Mouse (Mus musculus): ENCODE measurements around the gene Utrn.
A peak's percentile ranks its signal among the peaks of the same experiment; 100 is the strongest.

Gene Utrn

GRCm38 (mm10) chr10:12869846-12870245 is 681 bp upstream of the Utrn start:
- no peak for DNase-seq (ENCODE audit: low spot score)

DNA sequence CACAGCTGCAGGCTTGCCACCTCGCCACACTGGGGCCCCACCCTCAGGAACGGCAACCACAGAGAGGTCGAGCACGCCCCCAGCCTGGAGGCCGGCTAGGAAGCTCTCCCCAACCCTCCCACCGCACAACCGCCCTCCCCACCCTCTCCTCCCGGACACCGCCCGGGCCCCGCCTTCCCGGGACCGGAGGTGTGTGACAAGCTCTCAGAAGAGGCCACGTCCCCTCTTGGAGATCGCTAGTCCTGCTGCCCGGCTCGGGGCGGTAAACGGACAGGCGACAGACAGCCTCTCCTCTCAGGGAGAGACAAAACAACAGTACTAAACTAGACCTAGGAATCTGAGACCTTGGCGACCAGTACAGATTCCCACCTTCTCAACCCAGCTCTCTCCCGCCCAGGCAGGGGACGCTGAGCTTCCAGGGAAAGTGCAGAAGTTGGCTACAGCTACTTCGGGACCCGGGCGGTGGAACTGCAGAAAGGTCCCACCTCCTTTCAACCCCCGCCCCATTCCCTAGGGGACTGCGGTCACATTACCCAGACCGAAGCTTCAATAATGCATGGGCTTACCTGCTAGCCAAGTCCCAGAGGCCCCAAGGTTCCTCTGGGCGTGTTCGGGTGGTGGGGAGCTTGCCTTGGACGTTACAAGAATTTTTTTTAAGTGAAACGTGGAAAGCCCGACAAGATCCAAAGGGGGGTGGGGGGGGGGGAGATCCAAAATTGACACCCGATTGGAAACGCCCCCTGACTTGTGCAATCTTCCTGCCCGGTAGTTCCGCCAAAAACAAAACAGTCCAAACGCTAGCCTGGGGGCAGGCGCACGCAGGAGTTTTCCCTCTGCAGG is 756 bp downstream of the Utrn start:
- peak; percentile 83 for DNase-seq (ENCODE audit: low spot score)

GRCm38 (mm10) chr10:12867733-12868188 is 1.4 kb downstream of the Utrn start:
- no peak for DNase-seq (ENCODE audit: low spot score)

DNA sequence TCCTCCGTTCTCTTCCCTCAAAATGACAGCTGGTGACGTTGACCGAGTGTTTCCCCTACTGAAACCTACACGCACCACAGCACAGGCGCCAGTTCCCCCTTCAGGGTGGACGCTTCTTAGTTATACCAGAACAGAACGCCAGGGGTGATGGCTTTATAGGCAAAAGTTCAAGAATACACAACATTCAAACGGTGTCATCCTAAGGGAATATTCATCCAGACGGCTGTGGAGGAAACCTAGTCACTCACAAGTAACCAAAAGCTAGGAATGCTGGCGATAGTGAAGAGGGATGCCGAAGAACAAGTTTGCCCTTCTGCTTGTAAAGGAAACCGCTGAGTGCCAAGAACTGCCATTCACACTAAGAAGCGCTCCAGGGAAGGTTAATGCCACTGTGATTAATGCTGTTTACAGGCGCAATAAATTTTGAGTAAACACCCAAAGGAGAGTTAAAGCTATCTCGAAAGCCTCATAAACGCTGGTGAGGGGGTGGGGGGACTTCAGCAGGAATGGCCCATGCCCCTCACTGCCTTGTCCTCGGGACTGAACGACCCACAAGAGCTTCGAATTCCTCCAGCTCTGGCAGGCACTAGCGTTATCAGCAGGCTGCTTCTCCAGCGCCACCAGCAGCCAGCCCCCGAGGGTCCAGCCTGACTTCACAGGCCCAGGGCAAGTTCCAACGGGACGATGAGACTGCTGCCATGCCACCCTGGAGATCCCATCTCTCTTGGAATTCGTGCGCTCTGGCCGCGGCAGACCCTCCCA is 2.0 kb downstream of the Utrn start:
- peak; percentile 59 for DNase-seq (ENCODE audit: low spot score)

DNA sequence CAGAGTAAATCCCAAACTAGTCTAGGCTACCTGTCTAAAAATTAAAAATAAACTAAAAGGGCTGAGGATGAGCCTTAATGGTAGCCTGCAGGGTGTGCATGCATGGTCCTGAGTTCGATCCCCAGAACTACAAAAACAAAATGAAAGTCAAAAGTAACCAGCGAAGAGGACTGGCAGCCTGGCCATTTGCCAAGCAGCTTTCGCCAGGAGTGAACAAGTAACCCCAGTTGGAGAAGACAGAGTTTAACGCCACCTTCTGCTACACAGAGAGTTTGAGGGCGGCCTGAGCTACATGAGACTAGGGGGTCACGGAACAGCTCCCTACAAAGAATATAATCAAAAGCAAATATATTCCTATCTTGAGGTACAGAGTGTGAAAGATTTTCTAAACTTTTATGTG is 4.0 kb downstream of the Utrn start:
- peak; percentile 26 for DNase-seq (ENCODE audit: low spot score)

DNA sequence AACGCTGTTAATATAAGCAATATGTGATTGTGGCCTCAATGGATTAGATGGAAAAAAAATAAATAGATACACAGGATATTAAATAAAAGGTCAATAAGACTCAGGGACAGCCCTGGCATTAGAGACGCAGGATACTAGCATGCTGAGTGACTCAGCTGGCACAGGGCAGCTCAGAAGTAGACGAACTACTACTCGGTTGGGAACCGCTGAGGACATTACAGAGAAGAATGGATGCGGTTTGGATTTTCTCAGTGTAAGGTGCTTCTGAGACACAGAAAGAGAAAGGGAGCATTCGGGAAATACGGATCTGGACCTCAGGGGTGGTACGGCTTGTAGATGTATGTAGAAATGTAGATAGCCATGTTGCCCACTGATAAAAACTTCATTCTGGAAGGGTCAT is 5.6 kb downstream of the Utrn start:
- DNase-seq (ENCODE audit: low spot score) = no peak

- DNase-seq (ENCODE audit: low spot score) = no peak
Measured at GRCm38 (mm10) chr10:12862047-12862446, 7.1 kb downstream of the Utrn start.

DNA sequence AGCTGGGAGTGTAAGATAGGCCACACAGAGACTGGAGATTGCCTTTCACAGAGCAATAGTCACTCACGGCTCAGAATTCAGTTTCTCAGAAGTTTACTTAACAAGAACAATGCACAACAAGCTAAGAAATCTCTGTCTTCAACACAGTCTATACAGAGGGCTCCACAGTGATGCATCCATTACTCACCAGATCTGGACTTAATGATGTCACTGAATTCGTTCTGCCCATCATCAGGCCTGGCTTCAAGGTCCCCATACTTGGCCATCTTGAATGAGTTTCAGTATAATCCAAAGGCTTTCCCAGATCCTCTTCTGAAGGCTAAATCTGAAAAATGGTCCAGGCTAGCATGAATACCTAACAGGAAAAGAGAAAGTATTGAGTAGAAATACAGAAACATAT is 7.8 kb downstream of the Utrn start:
- DNase-seq (ENCODE audit: low spot score) = no peak

DNA sequence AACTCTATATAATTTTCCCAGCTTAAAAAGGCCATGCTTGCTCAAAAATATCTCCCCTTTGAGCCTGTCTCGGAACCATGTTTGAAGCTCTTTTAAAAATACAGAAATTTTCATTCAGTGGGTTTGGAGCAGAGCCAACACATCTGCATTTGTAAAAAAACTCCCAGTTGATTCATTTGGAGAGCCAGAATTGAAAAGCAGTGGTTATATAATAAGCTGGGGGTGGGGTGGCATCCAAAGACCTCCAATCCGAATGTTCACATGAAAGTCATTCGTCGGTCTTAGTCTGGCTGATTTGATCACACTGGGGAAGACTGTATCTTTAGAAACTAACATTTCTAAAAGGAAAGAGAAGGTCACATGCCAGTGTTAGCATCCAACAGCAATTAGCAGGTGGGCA is 8.4 kb downstream of the Utrn start:
- DNase-seq (ENCODE audit: low spot score) = no peak

- no peak for DNase-seq (ENCODE audit: low spot score)
Measured at GRCm38 (mm10) chr10:12860331-12860730, 8.8 kb downstream of the Utrn start.

DNA sequence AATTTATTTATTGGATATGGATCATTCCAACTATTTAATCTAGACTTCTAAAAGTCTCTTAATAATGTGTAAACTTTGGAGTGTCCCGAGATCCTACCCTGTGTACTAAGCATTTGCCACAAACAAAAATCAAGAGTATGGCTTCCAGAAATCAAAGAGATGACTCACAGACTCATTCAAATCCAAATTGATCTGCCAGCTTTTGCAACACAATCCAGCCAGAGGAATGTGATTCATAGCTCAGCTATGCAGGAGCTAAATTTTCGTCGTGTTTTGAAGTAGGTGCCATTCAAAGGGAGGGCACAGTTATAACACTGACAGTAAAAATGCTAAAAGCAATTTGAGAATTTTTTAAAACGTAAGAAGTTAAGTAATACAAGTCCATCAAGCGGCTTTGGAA is 11.1 kb downstream of the Utrn start:
- DNase-seq (ENCODE audit: low spot score) = peak; percentile 29

DNA sequence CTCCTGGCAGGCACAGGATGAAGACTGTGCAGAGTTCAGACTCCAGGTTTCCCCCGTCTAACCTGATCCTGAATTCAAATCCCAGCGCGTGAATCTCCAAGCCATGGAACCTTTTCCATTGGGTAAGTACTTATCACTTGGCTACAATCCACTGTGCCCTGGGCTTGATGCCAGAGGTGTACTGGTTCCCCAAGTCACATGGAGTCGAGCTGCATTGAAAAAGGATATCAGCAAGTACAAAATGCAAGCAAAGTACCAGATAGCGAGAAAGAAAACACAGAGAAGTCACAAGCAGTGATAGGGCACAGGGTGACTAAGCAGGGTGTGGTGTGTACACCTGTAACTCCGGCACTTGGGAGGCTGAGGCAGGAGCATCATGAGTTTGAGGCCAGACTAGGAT is 14.9 kb downstream of the Utrn start:
- no peak for DNase-seq (ENCODE audit: low spot score)

DNA sequence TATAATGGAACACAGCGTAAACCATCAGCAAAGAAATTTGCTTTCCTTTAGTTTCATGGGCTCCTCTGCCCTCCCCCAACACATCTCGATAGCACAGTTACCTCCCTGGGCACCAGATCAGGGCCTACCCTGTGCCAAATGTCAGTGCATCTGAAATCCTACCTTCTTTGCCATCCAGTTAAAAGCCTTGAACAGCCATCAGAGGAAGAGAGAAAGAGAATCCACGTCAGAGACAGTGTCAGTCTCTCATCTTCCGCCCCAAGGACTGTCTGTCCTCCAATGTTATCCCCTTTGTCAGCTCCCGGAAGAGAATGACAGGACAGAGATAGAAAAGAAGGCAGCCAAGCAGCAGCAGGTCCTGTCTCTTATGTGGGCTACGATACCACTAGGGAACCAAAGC is 15.4 kb downstream of the Utrn start:
- no peak for DNase-seq (ENCODE audit: low spot score)

DNA sequence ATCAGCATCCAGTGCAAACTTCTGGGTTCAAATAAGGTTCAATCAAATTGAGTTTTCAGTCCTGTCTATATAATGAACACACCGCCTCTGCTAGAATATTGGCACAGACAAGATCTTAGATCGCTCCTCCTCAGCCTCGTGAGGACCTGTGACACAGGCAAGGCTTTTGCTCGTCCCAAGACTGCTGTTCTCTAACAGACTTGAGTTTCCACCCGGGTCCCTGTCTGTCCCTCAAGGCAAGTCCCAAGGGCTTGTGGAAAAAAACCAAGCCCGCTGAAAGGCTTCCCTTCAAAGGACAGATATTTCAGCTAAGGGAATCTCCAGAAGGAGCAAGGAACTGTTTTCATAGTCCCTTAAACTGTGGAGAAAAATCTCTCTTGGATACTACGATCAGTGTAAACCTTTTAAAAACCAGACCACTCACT is 16.0 kb downstream of the Utrn start:
- DNase-seq (ENCODE audit: low spot score) = no peak

DNA sequence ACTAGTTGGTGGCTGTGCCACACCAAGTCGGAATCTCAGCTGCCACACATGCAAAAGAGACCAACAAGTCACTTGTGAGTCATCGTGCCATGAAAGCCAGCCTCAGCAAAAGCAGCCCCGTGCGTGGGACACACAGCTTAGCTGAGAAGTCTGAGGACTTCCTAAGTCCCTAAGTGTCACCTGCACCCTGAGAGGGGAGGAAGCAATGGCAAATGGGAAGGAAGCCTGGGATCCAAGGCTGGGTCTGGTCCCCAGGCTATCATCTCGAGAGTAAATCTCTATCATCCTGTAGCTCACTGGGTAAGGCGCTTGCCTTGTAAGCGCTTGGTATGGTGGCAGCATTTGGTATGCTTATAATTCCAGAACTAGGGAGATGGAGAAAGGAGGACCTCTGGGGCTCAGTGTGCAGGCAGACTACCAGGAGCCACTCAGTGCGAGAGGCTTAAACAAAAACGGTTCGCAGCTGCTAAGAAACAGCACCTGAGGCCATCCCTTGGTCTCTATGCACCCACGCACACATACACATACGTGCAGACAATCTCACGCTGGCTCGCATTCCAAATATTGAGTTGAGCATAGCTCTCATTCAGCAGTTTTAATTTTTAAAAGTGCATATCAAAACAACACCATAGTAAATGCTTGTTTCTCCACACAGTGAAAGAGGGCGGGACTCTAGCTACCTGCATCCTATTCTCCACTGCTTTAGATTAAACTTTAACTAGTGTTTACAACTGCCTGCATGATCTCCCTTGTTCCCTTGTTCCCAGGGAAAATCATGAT is 16.6 kb downstream of the Utrn start:
- no peak for DNase-seq (ENCODE audit: low spot score)

GRCm38 (mm10) chr10:12850781-12851471 is 18.2 kb downstream of the Utrn start:
- no peak for DNase-seq (ENCODE audit: low spot score)

GRCm38 (mm10) chr10:12848322-12849108 is 20.6 kb downstream of the Utrn start:
- DNase-seq (ENCODE audit: low spot score) = no peak

DNA sequence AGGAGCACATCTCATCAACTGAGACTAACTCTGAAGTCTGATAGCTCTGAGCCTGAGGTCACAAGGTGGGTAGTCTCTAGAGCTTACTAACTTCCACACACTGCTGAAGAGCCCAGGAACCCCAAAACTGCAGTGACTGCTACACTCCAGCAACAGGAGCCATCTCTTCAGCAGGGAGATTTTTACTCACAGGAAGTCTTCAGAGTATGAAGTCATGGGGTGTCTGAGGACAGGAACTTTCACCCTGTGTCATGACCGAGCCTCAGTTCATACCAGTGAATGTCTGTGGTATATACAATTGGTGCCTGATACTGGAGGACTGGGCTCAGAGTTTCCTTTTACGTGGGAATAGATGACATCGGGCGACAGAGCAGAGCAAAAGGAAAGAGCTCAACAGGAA is 26.6 kb downstream of the Utrn start:
- DNase-seq (ENCODE audit: low spot score) = no peak

- DNase-seq (ENCODE audit: low spot score) = no peak
Measured at GRCm38 (mm10) chr10:12841497-12841896, 27.7 kb downstream of the Utrn start.

GRCm38 (mm10) chr10:12837636-12838035 is 31.5 kb downstream of the Utrn start:
- DNase-seq (ENCODE audit: low spot score) = peak; percentile 86
